Mouse (Mus musculus): ENCODE measurements at regions not wholly inside any gene's neighbourhood (a gene's known extent, or its start where the extent isn't known, plus 50 kb on each side); places are given as distances from the start of the nearest gene placed in this dataset.

DNA sequence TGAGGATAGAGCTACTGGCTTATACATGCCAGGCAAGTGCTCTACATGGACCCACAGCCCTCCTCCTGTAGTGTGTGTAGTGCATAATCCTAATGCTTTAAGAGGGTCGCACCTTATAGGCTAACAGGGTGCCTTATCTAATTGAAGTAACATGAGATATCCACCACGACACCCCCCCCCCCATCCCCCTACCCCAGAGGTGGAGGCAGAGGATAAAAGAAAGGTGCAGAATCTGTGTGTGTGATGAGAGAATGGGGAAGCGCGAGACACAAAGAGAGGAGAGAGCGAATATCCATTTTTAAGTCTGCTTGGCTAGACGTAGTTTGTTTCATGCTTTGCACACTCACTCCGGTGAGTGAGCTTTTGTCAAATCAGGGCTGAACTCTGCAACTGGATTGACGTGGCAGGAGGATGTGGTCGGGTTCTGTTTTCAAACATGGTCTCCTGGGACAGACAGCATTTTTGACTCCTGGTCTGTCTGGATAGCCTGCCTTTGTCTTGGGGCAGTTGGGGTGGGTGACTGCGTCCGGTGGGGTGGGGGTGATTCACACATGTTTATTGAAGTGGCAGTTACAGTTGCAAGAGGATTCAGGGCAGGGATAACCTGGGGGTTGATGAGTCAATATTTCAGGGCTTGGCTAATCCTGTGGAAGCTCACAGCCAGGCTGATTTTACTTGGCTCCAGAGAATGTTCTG, 99.3 kb upstream of the Fut8 start:
- 0 out of 2 replicates have a peak, but pooled peaks cover 3% of the 10 kb centered on the region for H3K4me1 ChIP-seq (ENCODE audit: control insufficient read depth, insufficient read depth, low read length)
- no peak overlapping the region for H3K27ac ChIP-seq (ENCODE audit: insufficient read depth, low read length)
- H3K4me3 ChIP-seq (ENCODE audit: insufficient read depth, low read length): no peak overlapping the region
- TF ChIP-seq POLR2A (IDR thresholded peaks at IDR 0.05; ENCODE audit: low read depth, low read length) (no peak), CTCF (IDR thresholded peaks at IDR 0.05; ENCODE audit: borderline replicate concordance, insufficient read depth, low read length) (no peak)

- Histone ChIP-seq H3K4me1 (ENCODE audit: control insufficient read depth, insufficient read depth, low read length) (0 out of 2 replicates have a peak, but pooled peaks cover 3% of the 10 kb centered on the region), H3K4me3 (ENCODE audit: insufficient read depth, low read length) (no peak overlapping the region), H3K27ac (ENCODE audit: insufficient read depth, low read length) (no peak overlapping the region)
- TF ChIP-seq CTCF (IDR thresholded peaks at IDR 0.05; ENCODE audit: borderline replicate concordance, insufficient read depth, low read length): no peak
- TF ChIP-seq POLR2A (IDR thresholded peaks at IDR 0.05; ENCODE audit: low read depth, low read length): no peak
Observed at GRCm38 (mm10) chr12:77137291-77137830, 100.6 kb upstream of the Fut8 start.

GRCm38 (mm10) chr12:77135661-77136060, 102.3 kb upstream of the Fut8 start:
- Histone ChIP-seq H3K4me3 (ENCODE audit: insufficient read depth, low read length) (no peak overlapping the region), H3K27ac (ENCODE audit: insufficient read depth, low read length) (no peak overlapping the region), H3K4me1 (ENCODE audit: control insufficient read depth, insufficient read depth, low read length) (peaks cover 5% of the 10 kb centered on the region; the same call in 1 of the 2 replicates)
- TF ChIP-seq CTCF (IDR thresholded peaks at IDR 0.05; ENCODE audit: borderline replicate concordance, insufficient read depth, low read length): no peak
- TF ChIP-seq POLR2A (IDR thresholded peaks at IDR 0.05; ENCODE audit: low read depth, low read length): no peak

DNA sequence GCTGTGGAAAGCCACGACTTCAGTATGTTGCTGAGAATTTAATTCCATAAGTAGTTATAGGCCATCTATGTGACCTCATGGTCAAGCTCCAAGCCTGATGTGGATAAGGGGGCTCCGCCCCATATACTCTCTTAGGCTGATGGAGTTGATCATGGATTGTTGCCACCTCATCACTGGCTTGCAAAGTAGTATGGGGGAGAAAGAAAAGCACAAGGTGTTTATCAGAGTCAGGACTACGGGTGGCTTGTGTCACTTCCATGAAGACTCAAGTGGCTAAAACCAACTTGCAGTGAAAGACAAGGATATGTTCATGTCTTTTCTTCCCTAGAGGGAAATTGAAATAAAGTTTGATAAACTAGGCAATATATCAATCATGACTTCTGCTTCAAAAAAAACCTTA, 102.9 kb upstream of the Fut8 start:
- Histone ChIP-seq H3K4me3 (ENCODE audit: insufficient read depth, low read length) (no peak overlapping the region), H3K27ac (ENCODE audit: insufficient read depth, low read length) (no peak overlapping the region), H3K4me1 (ENCODE audit: control insufficient read depth, insufficient read depth, low read length) (peaks cover 5% of the 10 kb centered on the region; the same call in 1 of the 2 replicates)
- TF ChIP-seq POLR2A (IDR thresholded peaks at IDR 0.05; ENCODE audit: low read depth, low read length): no peak
- no peak for TF ChIP-seq CTCF (IDR thresholded peaks at IDR 0.05; ENCODE audit: borderline replicate concordance, insufficient read depth, low read length)

DNA sequence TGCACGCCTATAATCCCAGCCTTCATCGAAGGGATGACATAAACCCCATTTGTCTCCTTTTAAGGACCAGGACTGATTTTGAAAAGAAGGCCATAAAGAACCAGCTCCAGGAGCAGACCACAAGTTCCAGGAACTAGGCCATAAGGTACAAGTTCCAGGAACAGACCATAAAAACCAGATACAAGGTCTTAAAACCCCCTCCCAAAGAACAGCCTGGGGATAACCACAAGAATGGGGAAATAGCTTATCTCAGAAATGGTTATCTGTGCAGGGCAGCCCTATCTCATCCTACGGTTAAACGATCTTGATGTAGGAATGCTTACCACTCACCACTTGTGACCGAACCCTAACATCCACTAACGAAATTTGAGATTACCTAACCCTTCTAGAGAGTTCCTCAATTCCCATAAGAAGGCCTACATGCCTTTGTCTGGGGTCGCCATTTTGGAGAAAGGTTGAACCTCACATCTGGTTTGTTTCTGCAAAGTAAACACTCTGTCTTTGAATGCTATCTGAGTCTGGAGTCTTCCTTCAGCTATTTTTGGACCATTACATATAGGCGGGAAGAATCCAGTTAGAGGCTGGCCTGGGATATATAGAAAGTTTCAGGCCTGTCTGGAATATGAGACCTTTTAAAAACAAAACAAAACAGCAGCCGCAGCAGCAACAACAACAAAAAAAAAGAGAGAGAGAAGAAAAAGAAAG, 103.5 kb upstream of the Fut8 start:
- Histone ChIP-seq H3K4me3 (ENCODE audit: insufficient read depth, low read length) (no peak overlapping the region), H3K4me1 (ENCODE audit: control insufficient read depth, insufficient read depth, low read length) (peaks cover 5% of the 10 kb centered on the region; the same call in 1 of the 2 replicates), H3K27ac (ENCODE audit: insufficient read depth, low read length) (no peak overlapping the region)
- no peak for TF ChIP-seq CTCF (IDR thresholded peaks at IDR 0.05; ENCODE audit: borderline replicate concordance, insufficient read depth, low read length)
- TF ChIP-seq POLR2A (IDR thresholded peaks at IDR 0.05; ENCODE audit: low read depth, low read length): no peak

GRCm38 (mm10) chr12:77133465-77134305, 104.2 kb upstream of the Fut8 start:
- peaks cover 3% of the 10 kb centered on the region; the same call in 1 of the 2 replicates for H3K4me1 ChIP-seq (ENCODE audit: control insufficient read depth, insufficient read depth, low read length)
- H3K4me3 ChIP-seq (ENCODE audit: insufficient read depth, low read length): no peak overlapping the region

GRCm38 (mm10) chr12:77131328-77131727, 106.6 kb upstream of the Fut8 start:
- TF ChIP-seq POLR2A (IDR thresholded peaks at IDR 0.05; ENCODE audit: low read depth, low read length): no peak
- no peak for TF ChIP-seq CTCF (IDR thresholded peaks at IDR 0.05; ENCODE audit: borderline replicate concordance, insufficient read depth, low read length)
- H3K4me1 ChIP-seq (ENCODE audit: control insufficient read depth, insufficient read depth, low read length): peaks cover 3% of the 10 kb centered on the region; the same call in 1 of the 2 replicates
- H3K27ac ChIP-seq (ENCODE audit: insufficient read depth, low read length): no peak overlapping the region
- H3K4me3 ChIP-seq (ENCODE audit: insufficient read depth, low read length): no peak overlapping the region

More at GRCm38 (mm10) chr12:77133465-77134305, 104.2 kb upstream of the Fut8 start:
- TF ChIP-seq CTCF (IDR thresholded peaks at IDR 0.05; ENCODE audit: borderline replicate concordance, insufficient read depth, low read length) (no peak), POLR2A (IDR thresholded peaks at IDR 0.05; ENCODE audit: low read depth, low read length) (no peak)
- H3K27ac ChIP-seq (ENCODE audit: insufficient read depth, low read length): no peak overlapping the region

GRCm38 (mm10) chr12:77130526-77130925, 107.4 kb upstream of the Fut8 start:
- no peak overlapping the region for H3K27ac ChIP-seq (ENCODE audit: insufficient read depth, low read length)
- no peak overlapping the region for H3K4me3 ChIP-seq (ENCODE audit: insufficient read depth, low read length)
- TF ChIP-seq CTCF (IDR thresholded peaks at IDR 0.05; ENCODE audit: borderline replicate concordance, insufficient read depth, low read length) (no peak), POLR2A (IDR thresholded peaks at IDR 0.05; ENCODE audit: low read depth, low read length) (no peak)
- H3K4me1 ChIP-seq (ENCODE audit: control insufficient read depth, insufficient read depth, low read length): peaks cover 3% of the 10 kb centered on the region; the same call in 1 of the 2 replicates

DNA sequence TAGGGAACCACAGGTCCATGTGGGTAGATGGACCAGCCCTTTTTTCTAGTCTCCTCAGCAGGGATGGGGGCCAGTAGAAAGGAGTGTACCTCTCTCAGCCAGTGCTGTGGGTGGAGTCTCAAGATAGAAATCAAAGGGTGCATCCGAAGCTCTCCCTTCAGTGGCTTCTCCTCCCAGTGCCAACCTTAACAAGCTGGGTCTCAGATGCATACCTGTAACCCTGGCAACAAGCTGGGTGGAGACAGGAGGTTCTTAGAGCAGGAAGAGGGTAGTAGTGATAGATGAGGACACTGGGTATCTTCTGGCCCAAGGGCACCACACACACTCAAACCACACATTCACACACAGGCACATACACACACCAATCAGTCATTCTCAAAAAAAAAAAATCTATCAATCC, 113.7 kb upstream of the Fut8 start:
- TF ChIP-seq POLR2A (IDR thresholded peaks at IDR 0.05; ENCODE audit: low read depth, low read length) (no peak), CTCF (IDR thresholded peaks at IDR 0.05; ENCODE audit: borderline replicate concordance, insufficient read depth, low read length) (no peak)
- Histone ChIP-seq H3K27ac (ENCODE audit: insufficient read depth, low read length) (no peak overlapping the region), H3K4me1 (ENCODE audit: control insufficient read depth, insufficient read depth, low read length) (no peaks in the 10 kb centered on the region), H3K4me3 (ENCODE audit: insufficient read depth, low read length) (no peak overlapping the region)
